Mouse (Mus musculus) intestine, postnatal 0 days (tissue): ENCODE measurements around the gene Pum3. TPM values are rescaled to one million over a fixed set of nuclear protein-coding genes. Genes with fewer than 3 reads are reported as not detected.

ENCODE experiments used
- ATAC-seq: fragments of 200-750 bp; cut with Nextera tagmentation; 2 replicates; pipeline ENCODE4 v1.8.0; 2017; ENCODE audit warnings: mild to moderate bottlenecking, moderate TSS enrichment, moderate library complexity
- H3K27ac ChIP-seq: fragments of 300-500 bp; sonication (generic); 2 replicates; pipeline ENCODE4 v1.5.1; 2014; ENCODE audit warnings: mild to moderate bottlenecking, low read depth, low read length, moderate library complexity
- H3K27me3 ChIP-seq: fragments of 300-500 bp; sonication (generic); replicated peaks from 2 replicates; pipeline ENCODE4 v1.6.1; 2014; ENCODE audit warnings: low read length, mixed read lengths; ENCODE audit not compliant: control insufficient read depth, insufficient read depth
- H3K36me3 ChIP-seq: fragments of 300-500 bp; sonication (generic); 2 replicates; pipeline ENCODE4 v1.6.1; 2014; ENCODE audit warnings: mild to moderate bottlenecking, moderate library complexity; ENCODE audit not compliant: control insufficient read depth, insufficient read depth
- H3K4me1 ChIP-seq: fragments of 300-500 bp; sonication (generic); replicated peaks from 2 replicates; pipeline ENCODE4 v1.6.1; 2014; ENCODE audit warnings: antibody characterized with exemption, low read length, mixed read lengths; ENCODE audit not compliant: control insufficient read depth, insufficient read depth
- H3K4me2 ChIP-seq: fragments of 300-500 bp; sonication (generic); replicated peaks from 2 replicates; pipeline ENCODE4 v1.6.1; 2014; ENCODE audit warnings: low read depth, mild to moderate bottlenecking, moderate library complexity
- H3K4me3 ChIP-seq: fragments of 300-500 bp; sonication (generic); 2 replicates; pipeline ENCODE4 v1.5.1; 2014; ENCODE audit warnings: low read depth, low read length
- H3K9ac ChIP-seq: fragments of 300-500 bp; sonication (generic); 2 replicates; pipeline ENCODE4 v1.6.1; 2014; ENCODE audit warnings: mild to moderate bottlenecking, low read depth, low read length
- H3K9me3 ChIP-seq: fragments of 300-500 bp; sonication (generic); 2 replicates; pipeline ENCODE4 v1.6.1; 2016; ENCODE audit warnings: mixed run types; ENCODE audit not compliant: control insufficient read depth
- CTCF ChIP-seq: sonication (generic); IDR thresholded peaks from 2 replicates; pipeline ENCODE4 v1.5.1; 2016; ENCODE audit warnings: low read depth, mild to moderate bottlenecking, control low read depth, antibody characterized with exemption, moderate library complexity
- WGBS: fragments of 180-500 bp; shearing (Covaris S2); extraction: QIAGEN DNeasy Blood & Tissue Kit; methylation state at CpG from one replicate; pipeline ENCODE4 v1.1.7; 2014; 5-methylcytosine and 5-hydroxymethylcytosine counted together
- polyA plus RNA-seq: library from polyadenylated mRNA; unstranded; fragments of >200 nt; fragmentation: Nextera tagmentation; extraction: Ambion mirVana; gene quantifications from 2 replicates; pipeline ENCODE4 v1.2.1, GENCODE M21; 2015

The Pum3 gene
- polyA plus RNA-seq, 1 experiment from 2014 or later = 34.4 TPM

GRCm38 (mm10) chr19:27346501-27346900, 83.1 kb downstream of the Pum3 start:
- H3K4me3 ChIP-seq = no peak overlapping the region
- WGBS = 64% methylated on average over 1 of the region's 1 CpGs
- H3K4me1 ChIP-seq = no peaks in the 10 kb centered on the region
- ATAC-seq = no peak
- H3K36me3 ChIP-seq = no peaks in the 10 kb centered on the region
- H3K9ac ChIP-seq = no peak overlapping the region
- H3K27me3 ChIP-seq = no peaks in the 10 kb centered on the region
- H3K27ac ChIP-seq = no peak overlapping the region
- no peaks in the 10 kb centered on the region for H3K9me3 ChIP-seq
- H3K4me2 ChIP-seq = no peak overlapping the region
- TF ChIP-seq CTCF = no peak

Other genes starting within 250 kb of the Pum3 start
- gene Vldlr, start 213.3 kb downstream of the Pum3 start, polyA plus RNA-seq = 2.2 and 3.1 TPM in 2 replicates
- 0.03 and 0.04 TPM in 2 replicates for gene Kcnv2, start 107.2 kb downstream of the Pum3 start, polyA plus RNA-seq